Mouse (Mus musculus) stomach, postnatal 0 days (tissue): ENCODE data around the gene Shroom3. TPM values are rescaled to one million over a fixed set of nuclear protein-coding genes. Genes with fewer than 3 reads are reported as not detected.

ENCODE experiments used
- ATAC-seq: fragments of 200-750 bp; cut with Nextera tagmentation; 2 replicates; pipeline ENCODE4 v1.8.0; 2017; ENCODE audit not compliant: low FRiP score, low TSS enrichment
- DNase-seq: peaks from one replicate; pipeline ENCODE4 v3.0.0-alpha.2; 2016; ENCODE audit warnings: low spot score
- H3K27ac ChIP-seq: fragments of 300-500 bp; sonication (generic); replicated peaks from 2 replicates; pipeline ENCODE4 v1.5.1; 2014; ENCODE audit warnings: mild to moderate bottlenecking, control low read depth
- H3K27me3 ChIP-seq: fragments of 300-500 bp; sonication (generic); 2 replicates; pipeline ENCODE4 v1.6.1; 2014; ENCODE audit warnings: low read length; ENCODE audit not compliant: control insufficient read depth, insufficient read depth
- H3K36me3 ChIP-seq: fragments of 300-500 bp; sonication (generic); 2 replicates; pipeline ENCODE4 v1.6.1; 2014; ENCODE audit warnings: low read length, mixed read lengths; ENCODE audit not compliant: control insufficient read depth, insufficient read depth
- H3K4me1 ChIP-seq: fragments of 300-500 bp; sonication (generic); replicated peaks from 2 replicates; pipeline ENCODE4 v1.6.1; 2014; ENCODE audit warnings: antibody characterized with exemption; ENCODE audit not compliant: control insufficient read depth, insufficient read depth
- H3K4me2 ChIP-seq: fragments of 300-500 bp; sonication (generic); replicated peaks from 2 replicates; pipeline ENCODE4 v1.6.1; 2014; ENCODE audit warnings: low read depth, mild to moderate bottlenecking, control low read depth, moderate library complexity
- H3K4me3 ChIP-seq: fragments of 300-500 bp; sonication (generic); 2 replicates; pipeline ENCODE4 v1.5.1; 2014; ENCODE audit warnings: low read depth, low read length, control low read depth
- H3K9ac ChIP-seq: fragments of 300-500 bp; sonication (generic); 2 replicates; pipeline ENCODE4 v1.6.1; 2014; ENCODE audit warnings: mild to moderate bottlenecking, low read length, control low read depth, mixed read lengths
- H3K9me3 ChIP-seq: fragments of 300-500 bp; sonication (generic); 2 replicates; pipeline ENCODE4 v1.6.1; 2016; ENCODE audit warnings: low read length; ENCODE audit not compliant: control insufficient read depth
- CTCF ChIP-seq: IDR thresholded peaks from 2 replicates; pipeline ENCODE4 v1.5.1; 2016; ENCODE audit warnings: antibody characterized with exemption, low read depth, mild to moderate bottlenecking, moderate library complexity
- EP300 ChIP-seq: optimal IDR thresholded peaks from 2 replicates; pipeline ENCODE3; 2016; ENCODE audit warnings: antibody characterized with exemption
- WGBS: fragments of 180-500 bp; shearing (Covaris S2); extraction: QIAGEN DNeasy Blood & Tissue Kit; methylation state at CpG from one replicate; pipeline ENCODE4 v1.1.7; 2014; 5-methylcytosine and 5-hydroxymethylcytosine counted together
- polyA plus RNA-seq: library from polyadenylated mRNA; unstranded; fragments of >200 nt; fragmentation: Nextera tagmentation; extraction: Ambion mirVana; gene quantifications from 2 replicates; pipeline ENCODE4 v1.2.1, GENCODE M21; 2015

Gene Shroom3
- polyA plus RNA-seq, 1 experiment from 2014 or later, result 11.4 TPM

DNA sequence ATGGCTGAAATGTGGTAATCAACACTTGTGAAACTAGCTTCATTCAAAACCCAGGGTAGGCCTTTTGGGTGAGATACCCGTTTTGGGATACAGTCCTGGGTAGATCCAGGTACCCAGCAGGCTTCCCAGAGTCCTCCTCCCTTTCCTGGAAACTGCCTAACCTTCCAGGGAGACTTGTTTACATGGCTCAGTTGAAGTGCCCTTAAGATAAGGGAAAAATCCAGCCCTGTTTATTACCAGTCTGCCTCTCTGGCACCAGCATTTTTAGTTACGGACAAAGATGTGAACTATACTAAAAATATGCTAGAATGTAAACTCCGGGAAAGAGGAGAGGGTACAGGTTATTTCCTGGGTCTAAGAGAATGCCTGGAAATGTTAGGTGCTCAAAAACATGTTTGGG lies 90.6 kb downstream of the Shroom3 start:
- ATAC-seq (no peak), DNase-seq (no peak)
- no peak for TF ChIP-seq CTCF
- Histone ChIP-seq H3K36me3 (no peaks in the 10 kb centered on the region), H3K27ac (no peak overlapping the region), H3K9me3 (no peaks in the 10 kb centered on the region), H3K4me3 (no peak overlapping the region), H3K4me1 (no peaks in the 10 kb centered on the region), H3K4me2 (no peak overlapping the region), H3K27me3 (no peaks in the 10 kb centered on the region), H3K9ac (no peak overlapping the region)
- WGBS, result 27% methylated on average over 3 of the region's 3 CpGs

DNA sequence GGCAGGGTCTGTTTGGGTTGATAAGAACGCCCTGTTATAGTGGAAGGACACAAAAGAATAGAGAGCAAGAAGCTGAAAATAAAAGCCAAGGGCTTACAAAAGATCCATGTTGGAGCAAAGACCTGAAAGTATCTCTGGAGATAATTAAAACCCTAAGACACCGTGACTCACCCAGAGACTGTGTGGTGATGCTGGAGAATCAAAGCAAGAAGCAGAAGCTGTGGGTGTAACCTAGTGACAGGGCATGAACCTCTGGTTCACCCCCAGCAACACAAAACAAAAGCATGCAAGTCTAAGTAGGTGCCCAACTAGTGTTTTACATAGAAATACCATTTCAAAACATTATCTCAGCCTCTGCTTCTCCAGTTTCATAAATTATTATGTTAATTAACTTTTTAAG lies 91.2 kb downstream of the Shroom3 start:
- TF ChIP-seq CTCF (no peak), EP300 (no peak)
- ATAC-seq (peak; percentile 56; the same call in 1 of the 2 replicates), DNase-seq (no peak)
- H3K4me2 ChIP-seq, result no peak overlapping the region
- H3K36me3 ChIP-seq, result no peaks in the 10 kb centered on the region
- H3K9ac ChIP-seq, result no peak overlapping the region
- no peaks in the 10 kb centered on the region for H3K27me3 ChIP-seq
- no peaks in the 10 kb centered on the region for H3K4me1 ChIP-seq
- no peaks in the 10 kb centered on the region for H3K9me3 ChIP-seq
- no peak overlapping the region for H3K27ac ChIP-seq
- H3K4me3 ChIP-seq, result no peak overlapping the region
- WGBS, result 45% methylated on average over 2 of the region's 2 CpGs

DNA sequence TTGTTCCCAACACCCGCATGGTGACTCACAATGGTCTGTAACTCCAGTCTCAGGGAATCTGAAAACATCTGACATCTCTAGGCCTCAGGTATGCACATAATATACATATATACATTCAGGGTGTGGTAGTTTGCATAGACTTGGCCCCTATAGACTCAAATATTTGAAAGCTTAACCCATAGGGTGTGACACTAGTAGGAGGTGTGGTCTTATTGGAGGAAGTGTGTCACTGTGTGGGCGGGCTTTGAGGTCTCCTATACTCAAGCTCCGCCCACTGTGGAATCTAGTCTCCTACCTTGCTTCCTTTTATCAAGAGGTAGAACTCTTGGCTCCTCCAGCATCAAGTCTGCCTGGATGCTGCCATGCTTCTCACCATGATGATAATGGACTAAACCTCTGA lies 91.7 kb downstream of the Shroom3 start:
- Histone ChIP-seq H3K27ac (no peak overlapping the region), H3K9me3 (no peaks in the 10 kb centered on the region), H3K27me3 (no peaks in the 10 kb centered on the region), H3K4me2 (no peak overlapping the region), H3K36me3 (no peaks in the 10 kb centered on the region), H3K4me3 (no peak overlapping the region), H3K4me1 (no peaks in the 10 kb centered on the region), H3K9ac (no peak overlapping the region)
- TF ChIP-seq CTCF (no peak), EP300 (no peak)
- 82% methylated on average over 3 of the region's 3 CpGs for WGBS
- ATAC-seq (peak; percentile 77), DNase-seq (peak; percentile 49)

DNA sequence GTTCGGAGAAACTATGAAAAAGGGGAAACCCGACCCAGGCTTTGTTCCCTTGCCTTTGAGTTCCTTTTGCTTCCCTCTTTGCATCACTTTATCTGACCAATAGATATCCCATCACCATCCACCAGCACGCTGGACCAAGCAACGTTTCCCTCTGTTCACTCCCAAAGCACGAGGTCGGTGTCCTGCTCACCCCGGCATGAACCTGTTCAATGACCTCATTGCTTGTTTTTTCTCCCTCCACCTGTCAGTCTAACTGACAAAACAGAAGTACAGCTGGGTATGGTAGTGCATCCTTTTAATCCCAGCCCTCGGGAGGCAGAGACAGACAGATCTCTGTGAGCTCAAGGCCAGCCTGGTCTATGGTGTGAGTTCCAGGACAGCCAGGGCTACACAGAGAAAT lies 95.2 kb downstream of the Shroom3 start:
- no peak overlapping the region for H3K27ac ChIP-seq
- no peak overlapping the region for H3K9ac ChIP-seq
- WGBS, result 54% methylated on average over 8 of the region's 8 CpGs
- H3K27me3 ChIP-seq, result no peaks in the 10 kb centered on the region
- H3K4me2 ChIP-seq, result no peak overlapping the region
- no peaks in the 10 kb centered on the region for H3K9me3 ChIP-seq
- DNase-seq (no peak), ATAC-seq (no peak)
- no peaks in the 10 kb centered on the region for H3K36me3 ChIP-seq
- no peak for TF ChIP-seq CTCF
- TF ChIP-seq EP300, result no peak
- H3K4me1 ChIP-seq, result no peaks in the 10 kb centered on the region
- H3K4me3 ChIP-seq, result no peak overlapping the region

DNA sequence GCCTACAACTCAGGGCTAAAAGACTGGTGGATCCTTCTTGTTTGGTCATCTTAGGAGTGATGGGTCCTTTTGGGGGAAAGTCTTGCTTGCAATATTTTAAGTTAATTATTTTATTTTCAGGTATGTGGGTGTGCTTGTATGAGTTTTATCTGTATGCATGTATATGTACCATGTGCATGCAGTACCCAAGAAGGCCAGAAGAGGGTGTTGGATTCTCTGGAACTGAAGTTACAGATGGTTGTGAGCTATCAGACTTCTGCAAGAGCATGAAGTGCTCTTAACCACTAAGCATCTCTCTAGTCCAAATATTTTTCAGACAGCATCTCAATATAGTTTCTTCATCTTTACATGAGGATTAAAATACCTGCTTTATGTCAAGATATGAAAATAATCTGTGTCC lies 97.8 kb downstream of the Shroom3 start:
- peak; percentile 37; the same call in 1 of the 2 replicates for TF ChIP-seq CTCF
- no peak for TF ChIP-seq EP300
- Histone ChIP-seq H3K4me1 (no peaks in the 10 kb centered on the region), H3K27me3 (no peaks in the 10 kb centered on the region), H3K36me3 (no peaks in the 10 kb centered on the region), H3K27ac (no peak overlapping the region), H3K4me3 (no peak overlapping the region), H3K4me2 (no peak overlapping the region), H3K9me3 (no peaks in the 10 kb centered on the region), H3K9ac (no peak overlapping the region)
- DNase-seq (no peak), ATAC-seq (no peak)

DNA sequence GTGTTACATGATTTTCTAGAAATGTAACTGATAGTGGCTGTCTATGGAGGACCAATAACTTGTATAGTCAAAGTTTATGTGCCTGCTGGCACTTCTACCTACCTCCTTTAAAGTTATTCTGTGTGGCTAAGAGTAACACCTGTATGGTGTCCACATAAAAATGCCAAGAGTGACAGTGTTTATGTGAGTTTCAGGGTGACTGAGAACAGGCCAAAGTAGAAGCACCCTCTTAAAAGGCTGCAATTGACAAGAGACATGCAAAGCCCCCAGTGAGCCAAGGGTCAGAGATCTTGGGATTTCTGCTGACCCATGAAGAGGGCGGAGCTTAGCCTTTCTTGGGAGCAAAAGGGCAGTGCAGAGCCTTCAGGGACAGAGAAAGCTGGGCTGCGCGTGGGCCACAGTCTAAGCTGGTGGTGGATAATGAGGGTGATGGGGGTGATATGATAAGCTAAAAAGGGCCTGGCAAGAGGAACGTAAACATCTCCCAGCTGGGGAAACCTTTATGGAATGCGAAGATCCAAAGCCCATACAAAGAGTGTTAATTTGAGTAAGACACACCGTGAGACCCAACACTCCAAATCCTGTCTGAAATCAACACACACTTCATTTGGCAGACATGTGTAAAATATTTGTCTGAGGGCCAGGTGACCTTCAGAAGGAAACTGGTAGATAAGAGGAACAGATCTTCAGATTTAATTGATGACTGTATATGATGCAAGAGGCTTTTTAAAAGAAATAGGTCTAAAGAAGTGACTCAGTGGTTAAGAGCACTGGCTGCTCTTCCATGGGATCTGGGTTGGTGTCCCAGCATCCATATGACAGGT lies 101.0 kb downstream of the Shroom3 start:
- Histone ChIP-seq H3K4me1 (no peaks in the 10 kb centered on the region), H3K4me3 (no peak overlapping the region), H3K27ac (no peak overlapping the region), H3K4me2 (no peak overlapping the region), H3K9me3 (no peaks in the 10 kb centered on the region), H3K36me3 (no peaks in the 10 kb centered on the region), H3K9ac (no peak overlapping the region), H3K27me3 (no peaks in the 10 kb centered on the region)
- WGBS, result 33% methylated on average over 6 of the region's 6 CpGs
- DNase-seq (no peak), ATAC-seq (no peak)
- TF ChIP-seq CTCF, result no peak
- TF ChIP-seq EP300, result no peak
